Mouse (Mus musculus) neural tube, embryonic 13.5 days (tissue): ENCODE measurements at regions not wholly inside any gene's neighbourhood (a gene's known extent, or its start where the extent isn't known, plus 50 kb on each side); places are given as distances from the start of the nearest gene placed in this dataset.

Source experiments
- ATAC-seq: fragments of 200-750 bp; cut with Nextera tagmentation; 2 replicates; pipeline ENCODE4 v1.8.0; 2017; ENCODE audit warnings: low read depth, mild to moderate bottlenecking, moderate TSS enrichment, moderate library complexity
- H3K27ac ChIP-seq: fragments of 300-500 bp; sonication (generic); replicated peaks from 2 replicates; pipeline ENCODE4 v1.5.1; 2015; ENCODE audit warnings: moderate library complexity, mild to moderate bottlenecking, inconsistent platforms
- H3K27me3 ChIP-seq: fragments of 300-500 bp; sonication (generic); 2 replicates; pipeline ENCODE4 v1.6.1; 2015; ENCODE audit warnings: mild to moderate bottlenecking, inconsistent platforms
- H3K36me3 ChIP-seq: fragments of 300-500 bp; sonication (generic); 2 replicates; pipeline ENCODE4 v1.6.1; 2015; ENCODE audit warnings: mild to moderate bottlenecking, inconsistent platforms
- H3K4me1 ChIP-seq: fragments of 300-500 bp; sonication (generic); replicated peaks from 2 replicates; pipeline ENCODE4 v1.6.1; 2015; ENCODE audit warnings: inconsistent platforms
- H3K4me2 ChIP-seq: fragments of 300-500 bp; sonication (generic); 2 replicates; pipeline ENCODE4 v1.6.1; 2015; ENCODE audit warnings: inconsistent platforms, mild to moderate bottlenecking, moderate library complexity
- H3K4me3 ChIP-seq: fragments of 300-500 bp; sonication (generic); 2 replicates; pipeline ENCODE4 v1.5.1; 2015; ENCODE audit warnings: mild to moderate bottlenecking, inconsistent platforms
- H3K9ac ChIP-seq: fragments of 300-500 bp; sonication (generic); 2 replicates; pipeline ENCODE4 v1.6.1; 2015; ENCODE audit warnings: moderate library complexity, mild to moderate bottlenecking, inconsistent platforms
- H3K9me3 ChIP-seq: fragments of 300-500 bp; sonication (generic); 2 replicates; pipeline ENCODE4 v1.6.1; 2016; ENCODE audit warnings: inconsistent platforms
- WGBS: fragments of 180-500 bp; shearing (Covaris S2); methylation state at CpG from one replicate; pipeline ENCODE4 v1.1.7; 2015; 5-methylcytosine and 5-hydroxymethylcytosine counted together

GRCm38 (mm10) chr3:133735603-133736002, 190.7 kb upstream of the Tet2 start:
- no peak for ATAC-seq
- Histone ChIP-seq H3K27ac (no peak overlapping the region), H3K27me3 (no peaks in the 10 kb centered on the region), H3K36me3 (no peaks in the 10 kb centered on the region), H3K4me3 (no peak overlapping the region), H3K4me2 (no peak overlapping the region), H3K9me3 (no peaks in the 10 kb centered on the region), H3K4me1 (no peaks in the 10 kb centered on the region), H3K9ac (no peak overlapping the region)
- 67% methylated on average over 1 of the region's 1 CpGs for WGBS

- WGBS, result 95% methylated on average over 2 of the region's 2 CpGs
- Histone ChIP-seq H3K9me3 (no peaks in the 10 kb centered on the region), H3K4me1 (no peaks in the 10 kb centered on the region), H3K4me2 (no peak overlapping the region), H3K4me3 (no peak overlapping the region), H3K36me3 (no peaks in the 10 kb centered on the region), H3K27ac (no peak overlapping the region), H3K27me3 (no peaks in the 10 kb centered on the region), H3K9ac (no peak overlapping the region)
- ATAC-seq, result no peak
These were observed 194.0 kb upstream of the Tet2 start for GRCm38 (mm10) chr3:133738936-133739335.

- Histone ChIP-seq H3K9me3 (no peaks in the 10 kb centered on the region), H3K36me3 (no peaks in the 10 kb centered on the region), H3K27ac (no peak overlapping the region), H3K4me3 (no peak overlapping the region), H3K4me2 (no peak overlapping the region), H3K27me3 (no peaks in the 10 kb centered on the region), H3K4me1 (no peaks in the 10 kb centered on the region), H3K9ac (no peak overlapping the region)
- no peak for ATAC-seq
- 80% methylated on average over 4 of the region's 4 CpGs for WGBS
These were observed 199.7 kb upstream of the Tet2 start for GRCm38 (mm10) chr3:133744552-133745118.

- WGBS, result 91% methylated on average over 10 of the region's 10 CpGs
- H3K4me2 ChIP-seq, result no peak overlapping the region
- ATAC-seq, result no peak
These were observed 204.1 kb upstream of the Tet2 start for GRCm38 (mm10) chr3:133748756-133749737.

GRCm38 (mm10) chr3:133750061-133750460, 205.1 kb upstream of the Tet2 start:
- H3K27me3 ChIP-seq, result no peaks in the 10 kb centered on the region
- no peaks in the 10 kb centered on the region for H3K9me3 ChIP-seq
- no peaks in the 10 kb centered on the region for H3K36me3 ChIP-seq
- no peak overlapping the region for H3K9ac ChIP-seq
- 75% methylated on average over 8 of the region's 8 CpGs for WGBS
- no peak overlapping the region for H3K4me2 ChIP-seq
- peaks cover 16% of the 10 kb centered on the region for H3K4me1 ChIP-seq
- H3K4me3 ChIP-seq, result no peak overlapping the region
- no peak overlapping the region for H3K27ac ChIP-seq
- ATAC-seq, result no peak

More at GRCm38 (mm10) chr3:133748756-133749737, 204.1 kb upstream of the Tet2 start:
- Histone ChIP-seq H3K27ac (no peak overlapping the region), H3K4me3 (no peak overlapping the region), H3K9ac (no peak overlapping the region), H3K36me3 (no peaks in the 10 kb centered on the region), H3K4me1 (peaks cover 5% of the 10 kb centered on the region), H3K9me3 (no peaks in the 10 kb centered on the region), H3K27me3 (no peaks in the 10 kb centered on the region)

GRCm38 (mm10) chr3:133750606-133751005, 205.7 kb upstream of the Tet2 start:
- 61% methylated on average over 3 of the region's 3 CpGs for WGBS
- no peak for ATAC-seq
- no peaks in the 10 kb centered on the region for H3K36me3 ChIP-seq
- no peak overlapping the region for H3K9ac ChIP-seq
- no peak overlapping the region for H3K27ac ChIP-seq
- no peaks in the 10 kb centered on the region for H3K27me3 ChIP-seq
- H3K4me2 ChIP-seq, result no peak overlapping the region
- no peak overlapping the region for H3K4me3 ChIP-seq
- peaks cover 17% of the 10 kb centered on the region for H3K4me1 ChIP-seq
- H3K9me3 ChIP-seq, result no peaks in the 10 kb centered on the region

- Histone ChIP-seq H3K27ac (no peak overlapping the region), H3K4me3 (no peak overlapping the region), H3K4me1 (peaks cover 17% of the 10 kb centered on the region), H3K9me3 (no peaks in the 10 kb centered on the region), H3K4me2 (no peak overlapping the region), H3K36me3 (no peaks in the 10 kb centered on the region), H3K9ac (no peak overlapping the region), H3K27me3 (no peaks in the 10 kb centered on the region)
- no peak for ATAC-seq
- 43% methylated on average over 3 of the region's 3 CpGs for WGBS
These were observed 206.1 kb upstream of the Tet2 start for GRCm38 (mm10) chr3:133751011-133751410.

GRCm38 (mm10) chr3:133751565-133751964, 206.6 kb upstream of the Tet2 start:
- no peak for ATAC-seq

GRCm38 (mm10) chr3:133753041-133753440, 208.1 kb upstream of the Tet2 start:
- Histone ChIP-seq H3K4me1 (peaks cover 17% of the 10 kb centered on the region), H3K4me2 (no peak overlapping the region), H3K9me3 (no peaks in the 10 kb centered on the region), H3K27ac (no peak overlapping the region), H3K36me3 (no peaks in the 10 kb centered on the region), H3K9ac (no peak overlapping the region), H3K27me3 (no peaks in the 10 kb centered on the region), H3K4me3 (no peak overlapping the region)
- 80% methylated on average over 3 of the region's 3 CpGs for WGBS
- no peak for ATAC-seq

More at GRCm38 (mm10) chr3:133751565-133751964, 206.6 kb upstream of the Tet2 start:
- H3K4me3 ChIP-seq, result no peak overlapping the region
- H3K27me3 ChIP-seq, result no peaks in the 10 kb centered on the region
- no peaks in the 10 kb centered on the region for H3K9me3 ChIP-seq
- H3K4me2 ChIP-seq, result no peak overlapping the region
- WGBS, result 50% methylated on average over 4 of the region's 4 CpGs
- no peak overlapping the region for H3K27ac ChIP-seq
- no peak overlapping the region for H3K9ac ChIP-seq
- no peaks in the 10 kb centered on the region for H3K36me3 ChIP-seq
- H3K4me1 ChIP-seq, result peaks cover 17% of the 10 kb centered on the region

- 22% methylated on average over 14 of the region's 14 CpGs for WGBS
- H3K36me3 ChIP-seq, result no peaks in the 10 kb centered on the region
- peaks cover 22% of the 10 kb centered on the region for H3K4me1 ChIP-seq
- ATAC-seq, result peak; percentile 74
- 0 out of 2 replicates have a peak overlapping the region, but pooled peaks have one; percentile 47 for H3K9ac ChIP-seq
- H3K27me3 ChIP-seq, result no peaks in the 10 kb centered on the region
- peak overlapping the region; percentile 46 for H3K4me2 ChIP-seq
- H3K9me3 ChIP-seq, result no peaks in the 10 kb centered on the region
- peak overlapping the region; percentile 70 for H3K27ac ChIP-seq
- peak overlapping the region; percentile 8; the same call in 1 of the 2 replicates for H3K4me3 ChIP-seq
These were observed 209.3 kb upstream of the Tet2 start for GRCm38 (mm10) chr3:133754006-133754910.

GRCm38 (mm10) chr3:133754911-133755259, 209.9 kb upstream of the Tet2 start:
- peak; percentile 91 for ATAC-seq
- Histone ChIP-seq H3K9me3 (no peaks in the 10 kb centered on the region), H3K4me3 (no peak overlapping the region), H3K27ac (peak overlapping the region; percentile 70), H3K4me1 (peaks cover 22% of the 10 kb centered on the region), H3K27me3 (no peaks in the 10 kb centered on the region), H3K9ac (no peak overlapping the region), H3K36me3 (no peaks in the 10 kb centered on the region), H3K4me2 (peak overlapping the region; percentile 46)
- 3% methylated on average over 3 of the region's 3 CpGs for WGBS
